Mouse (Mus musculus): Measurements from ENCODE around the gene Wdr34. TPM values are rescaled to one million over a fixed set of nuclear protein-coding genes. Genes with fewer than 3 reads are reported as not detected.

The Wdr34 gene
- polyA plus RNA-seq, 1 experiment from 2014 or later, result 37.4 TPM

DNA sequence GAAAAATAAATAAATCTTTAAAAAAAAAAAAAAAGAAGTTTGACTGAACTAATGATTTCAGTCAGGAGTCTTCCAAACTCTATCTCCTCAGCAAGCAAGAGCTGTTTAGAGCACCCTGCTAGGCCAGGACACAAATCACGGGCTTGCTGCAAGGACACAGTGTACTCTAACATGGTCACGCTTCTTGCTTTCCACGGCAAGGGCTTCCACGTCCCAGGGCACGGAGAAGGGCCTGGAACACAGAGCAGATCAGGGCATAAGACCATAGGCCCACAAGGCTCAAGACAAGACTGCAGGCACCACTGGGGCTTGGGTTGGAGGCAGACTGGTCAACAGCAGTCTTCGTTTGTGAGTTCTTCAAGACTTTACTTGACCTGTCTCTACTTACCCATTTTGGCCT lies 1.6 kb downstream of the Wdr34 start:
- H3K9ac ChIP-seq, result no peak overlapping the region
- WGBS, result 93% methylated on average over 6 of the region's 6 CpGs

DNA sequence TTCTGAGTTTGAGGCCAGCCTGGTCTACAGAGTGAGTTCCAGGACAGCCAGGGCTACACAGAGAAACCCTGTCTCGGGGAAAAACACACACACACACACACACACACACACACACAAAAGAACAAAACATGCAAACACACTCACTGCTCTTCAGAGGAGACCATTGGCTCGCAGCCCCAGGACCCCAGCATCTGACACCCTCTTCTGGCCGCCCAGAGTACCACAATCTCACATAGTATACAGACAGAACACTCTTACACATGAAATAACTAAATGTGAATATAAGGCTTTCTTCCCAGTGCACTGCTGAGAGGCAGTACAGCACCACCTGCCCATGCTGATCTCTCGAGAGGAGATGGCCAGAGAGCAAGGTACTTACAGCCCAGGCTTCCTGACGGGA lies 4.1 kb downstream of the Wdr34 start:
- H3K4me1 ChIP-seq, result peaks cover 4% of the 10 kb centered on the region; the same call in 1 of the 2 replicates
- no peak overlapping the region for H3K9ac ChIP-seq
- no peak for ATAC-seq (ENCODE audit: low FRiP score, low read depth)
- H3K36me3 ChIP-seq, result peaks cover 16% of the 10 kb centered on the region
- H3K9me3 ChIP-seq, result no peaks in the 10 kb centered on the region
- H3K4me3 ChIP-seq, result no peak overlapping the region
- no peaks in the 10 kb centered on the region for H3K27me3 ChIP-seq (replicated peaks)
- 89% methylated on average over 5 of the region's 5 CpGs for WGBS
- no peak overlapping the region for H3K4me2 ChIP-seq (replicated peaks)
- H3K27ac ChIP-seq, result no peak overlapping the region

More for the DNA sequence above, 1.6 kb downstream of the Wdr34 start:
- Histone ChIP-seq H3K4me2 (replicated peaks) (no peak overlapping the region), H3K27me3 (replicated peaks) (no peaks in the 10 kb centered on the region), H3K36me3 (peaks cover 16% of the 10 kb centered on the region), H3K4me1 (peaks cover 4% of the 10 kb centered on the region; the same call in 1 of the 2 replicates), H3K4me3 (no peak overlapping the region), H3K9me3 (no peaks in the 10 kb centered on the region), H3K27ac (no peak overlapping the region)
- ATAC-seq (ENCODE audit: low FRiP score, low read depth), result no peak

DNA sequence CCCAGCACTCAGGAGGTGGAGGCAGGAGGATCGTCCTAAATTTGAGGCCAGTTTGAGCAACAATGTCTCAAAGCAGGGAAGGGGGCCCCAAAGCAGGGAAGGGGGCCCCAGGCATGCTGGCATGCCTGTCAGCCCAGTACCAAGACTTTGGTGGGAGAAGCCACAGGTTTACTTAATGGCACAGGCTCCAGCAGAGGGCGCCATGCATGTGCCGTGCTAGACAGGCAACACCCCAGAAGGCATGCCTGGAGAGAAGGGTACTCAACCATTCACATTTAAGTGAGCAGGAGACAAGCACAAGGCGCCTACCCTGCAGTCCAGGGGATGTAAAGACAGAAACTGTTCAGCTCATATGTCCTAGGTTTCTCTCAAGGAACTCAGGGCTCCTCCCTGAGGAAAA lies 6.2 kb downstream of the Wdr34 start:
- ATAC-seq (ENCODE audit: low FRiP score, low read depth), result no peak
- Histone ChIP-seq H3K27ac (no peak overlapping the region), H3K4me1 (no peaks in the 10 kb centered on the region), H3K36me3 (peaks cover 16% of the 10 kb centered on the region), H3K4me2 (replicated peaks) (no peak overlapping the region), H3K4me3 (no peak overlapping the region), H3K27me3 (replicated peaks) (no peaks in the 10 kb centered on the region), H3K9ac (no peak overlapping the region), H3K9me3 (no peaks in the 10 kb centered on the region)
- WGBS, result 13% methylated on average over 4 of the region's 4 CpGs

DNA sequence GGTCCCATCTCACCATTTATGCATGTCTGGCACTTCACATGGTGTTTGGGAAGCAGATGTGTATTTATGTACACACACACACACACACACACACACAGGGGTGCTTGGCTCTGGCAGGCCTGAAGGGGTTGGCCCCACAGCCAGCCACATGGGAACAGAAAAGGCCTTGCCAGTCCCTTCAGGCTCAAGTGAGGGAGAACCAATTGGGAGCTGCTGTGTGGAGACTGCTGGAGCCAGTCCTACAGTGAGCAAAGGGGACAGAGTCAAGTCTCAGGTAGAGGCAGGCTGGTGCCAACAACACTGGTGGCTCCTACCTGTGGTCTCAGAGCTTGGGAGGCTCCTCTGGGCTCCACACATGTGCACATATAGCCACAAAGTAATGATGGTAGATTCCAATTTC lies 9.0 kb downstream of the Wdr34 start:
- Histone ChIP-seq H3K27me3 (replicated peaks) (no peaks in the 10 kb centered on the region), H3K9me3 (no peaks in the 10 kb centered on the region), H3K4me1 (no peaks in the 10 kb centered on the region), H3K27ac (no peak overlapping the region), H3K4me3 (no peak overlapping the region), H3K36me3 (peaks cover 14% of the 10 kb centered on the region; the same call in 1 of the 2 replicates), H3K9ac (no peak overlapping the region), H3K4me2 (replicated peaks) (no peak overlapping the region)
- ATAC-seq (ENCODE audit: low FRiP score, low read depth), result no peak

DNA sequence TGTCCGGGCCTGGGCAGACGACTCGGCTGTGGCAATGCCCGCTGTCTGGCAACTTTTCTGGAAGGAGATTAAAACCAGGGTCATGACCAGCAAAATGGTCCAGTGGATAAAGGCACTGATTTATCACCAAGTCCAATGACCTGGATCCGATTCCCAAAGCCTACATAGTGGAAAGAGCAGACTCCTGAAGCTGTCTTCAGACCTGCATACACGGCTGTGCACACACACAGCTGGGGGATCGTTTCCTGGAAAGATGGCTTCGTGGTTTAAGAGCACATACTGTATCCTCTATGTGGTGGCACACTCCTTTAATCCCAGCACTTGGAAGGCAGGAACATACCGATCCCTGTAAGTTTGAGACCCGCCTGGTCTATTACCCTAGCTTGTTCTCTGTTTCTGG lies 10.3 kb downstream of the Wdr34 start:
- 92% methylated on average over 10 of the region's 10 CpGs for WGBS
- no peak overlapping the region for H3K4me3 ChIP-seq
- H3K4me1 ChIP-seq, result no peaks in the 10 kb centered on the region
- no peak overlapping the region for H3K27ac ChIP-seq
- H3K9me3 ChIP-seq, result no peaks in the 10 kb centered on the region
- no peak overlapping the region for H3K9ac ChIP-seq
- H3K4me2 ChIP-seq (replicated peaks), result no peak overlapping the region
- H3K27me3 ChIP-seq (replicated peaks), result no peaks in the 10 kb centered on the region
- no peak for ATAC-seq (ENCODE audit: low FRiP score, low read depth)
- peaks cover 12% of the 10 kb centered on the region; the same call in 1 of the 2 replicates for H3K36me3 ChIP-seq

DNA sequence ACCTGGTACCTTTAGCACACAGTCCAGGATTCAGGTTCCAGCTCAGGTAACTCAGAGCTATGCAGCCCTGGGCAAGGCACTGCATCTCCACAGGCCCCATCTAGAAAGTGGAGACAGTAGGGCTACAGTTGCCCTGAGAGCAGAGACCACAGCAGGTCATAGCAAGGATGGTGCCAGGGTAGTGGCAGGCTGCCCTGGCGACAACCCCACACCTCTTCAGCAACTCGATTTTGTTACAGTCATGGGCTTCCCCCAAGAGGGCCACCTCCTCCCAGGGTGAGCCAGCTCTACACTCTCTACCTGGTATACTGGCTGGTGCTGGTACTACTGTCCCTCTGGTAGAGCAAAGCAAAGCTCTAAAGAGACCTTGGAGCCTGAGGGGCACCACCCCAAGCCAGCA lies 10.9 kb downstream of the Wdr34 start:
- H3K4me1 ChIP-seq, result no peaks in the 10 kb centered on the region
- no peaks in the 10 kb centered on the region for H3K9me3 ChIP-seq
- no peak overlapping the region for H3K9ac ChIP-seq
- H3K4me3 ChIP-seq, result no peak overlapping the region
- no peak overlapping the region for H3K4me2 ChIP-seq (replicated peaks)
- H3K27ac ChIP-seq, result no peak overlapping the region
- ATAC-seq (ENCODE audit: low FRiP score, low read depth), result no peak
- no peaks in the 10 kb centered on the region for H3K27me3 ChIP-seq (replicated peaks)
- H3K36me3 ChIP-seq, result peaks cover 16% of the 10 kb centered on the region
- 84% methylated on average over 2 of the region's 2 CpGs for WGBS

DNA sequence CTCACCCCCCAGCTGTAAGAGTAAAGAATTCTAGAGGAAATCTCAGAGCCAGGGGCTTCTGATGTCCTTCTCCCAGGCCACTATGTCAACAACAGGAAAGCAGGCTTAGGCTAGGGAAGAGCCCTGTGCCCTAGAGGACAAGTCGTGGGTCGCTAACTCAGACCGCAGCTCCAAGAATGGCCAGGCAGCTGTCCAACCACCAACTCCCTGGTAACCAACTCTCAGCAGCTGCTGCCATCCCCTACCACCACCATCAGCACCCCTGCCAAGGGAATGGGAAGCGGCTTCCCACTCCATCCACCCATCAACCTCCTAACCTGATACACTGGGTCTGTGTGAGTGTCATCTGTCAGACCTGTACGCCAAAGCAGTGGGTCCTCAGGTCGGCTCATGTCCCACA lies 15.7 kb downstream of the Wdr34 start:
- Histone ChIP-seq H3K4me3 (no peak overlapping the region), H3K9me3 (no peaks in the 10 kb centered on the region), H3K4me1 (no peaks in the 10 kb centered on the region), H3K4me2 (replicated peaks) (no peak overlapping the region), H3K27ac (no peak overlapping the region), H3K9ac (no peak overlapping the region), H3K27me3 (replicated peaks) (no peaks in the 10 kb centered on the region), H3K36me3 (peaks cover 64% of the 10 kb centered on the region)
- 86% methylated on average over 6 of the region's 6 CpGs for WGBS
- no peak for ATAC-seq (ENCODE audit: low FRiP score, low read depth)

DNA sequence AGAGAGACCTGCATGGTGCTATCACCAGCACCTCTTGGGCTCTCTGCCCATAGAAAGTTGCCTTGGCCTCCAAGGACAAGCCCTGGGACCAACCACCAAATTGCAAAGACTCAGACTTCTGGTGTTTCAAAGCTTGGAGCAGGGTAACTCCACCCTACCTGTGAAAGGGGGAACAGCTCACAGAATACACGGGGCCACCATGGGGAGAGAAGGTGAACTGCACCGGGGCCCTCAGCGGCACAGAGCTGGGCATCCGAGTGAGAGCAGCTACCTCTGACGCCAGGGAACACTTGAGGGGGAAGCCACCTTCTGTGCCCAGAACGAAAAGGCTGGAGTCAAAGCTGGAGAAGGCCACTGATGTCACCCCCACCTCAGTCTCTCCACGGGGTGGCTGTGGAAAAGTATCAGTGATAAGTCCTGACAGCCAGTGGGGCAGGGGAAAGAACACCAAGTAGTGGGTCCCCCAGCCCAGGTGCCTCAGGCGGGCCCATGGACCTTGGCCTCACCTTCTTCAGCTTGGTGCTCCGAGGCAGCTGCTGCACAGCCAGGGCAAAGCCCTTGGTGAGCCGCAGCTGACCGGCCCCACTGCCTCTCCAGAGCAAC lies 16.3 kb downstream of the Wdr34 start:
- Histone ChIP-seq H3K4me2 (replicated peaks) (no peak overlapping the region), H3K9ac (no peak overlapping the region), H3K27me3 (replicated peaks) (no peaks in the 10 kb centered on the region), H3K4me3 (no peak overlapping the region), H3K36me3 (peaks cover 70% of the 10 kb centered on the region), H3K4me1 (no peaks in the 10 kb centered on the region), H3K27ac (no peak overlapping the region), H3K9me3 (no peaks in the 10 kb centered on the region)
- WGBS, result 70% methylated on average over 11 of the region's 11 CpGs
- ATAC-seq (ENCODE audit: low FRiP score, low read depth), result no peak

DNA sequence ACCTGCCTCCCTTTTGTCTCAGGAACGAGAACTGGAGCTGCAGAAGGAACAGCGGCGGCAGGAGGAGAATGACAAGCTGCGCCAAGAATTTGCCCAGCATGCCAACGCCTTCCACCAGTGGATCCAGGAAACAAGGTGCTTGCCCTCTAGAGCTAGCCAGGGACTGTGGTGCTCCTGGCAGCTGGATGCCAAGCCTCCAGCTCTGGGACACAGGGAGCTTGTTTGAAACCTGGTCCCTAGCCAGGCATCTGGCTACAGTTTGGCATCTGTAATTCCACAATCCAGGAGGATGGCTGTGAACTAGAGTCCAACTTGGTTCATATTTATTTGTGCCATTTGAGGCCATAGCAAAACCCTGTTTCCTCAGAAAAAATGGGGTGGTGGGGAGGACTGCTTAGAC lies 21.7 kb downstream of the Wdr34 start:
- H3K9ac ChIP-seq, result no peak overlapping the region
- no peaks in the 10 kb centered on the region for H3K27me3 ChIP-seq (replicated peaks)
- H3K4me1 ChIP-seq, result no peaks in the 10 kb centered on the region
- WGBS, result 95% methylated on average over 5 of the region's 5 CpGs
- no peak overlapping the region for H3K4me3 ChIP-seq
- no peak overlapping the region for H3K4me2 ChIP-seq (replicated peaks)
- no peak for ATAC-seq (ENCODE audit: low FRiP score, low read depth)
- H3K36me3 ChIP-seq, result peaks cover 100% of the 10 kb centered on the region
- H3K27ac ChIP-seq, result no peak overlapping the region
- H3K9me3 ChIP-seq, result no peaks in the 10 kb centered on the region

DNA sequence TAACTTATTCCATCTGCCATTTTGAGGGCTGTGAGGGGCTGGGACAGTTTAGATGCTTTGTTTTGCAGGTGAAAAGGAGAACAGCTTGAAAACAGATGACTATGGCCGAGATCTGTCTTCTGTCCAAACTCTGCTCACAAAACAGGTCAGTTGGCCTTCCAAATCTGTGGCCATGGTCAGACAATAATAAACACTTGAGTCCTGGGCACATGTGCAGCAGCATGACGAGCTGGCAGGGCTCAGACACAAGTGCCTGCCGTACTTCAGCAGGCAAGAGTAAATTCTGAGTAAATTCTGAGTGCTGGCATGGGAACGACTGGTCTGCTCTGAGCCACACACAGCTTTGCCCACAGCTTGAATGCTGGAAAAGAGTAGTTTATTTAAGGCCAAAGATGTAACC lies 23.2 kb downstream of the Wdr34 start:
- WGBS, result 93% methylated on average over 4 of the region's 4 CpGs
- Histone ChIP-seq H3K4me3 (no peak overlapping the region), H3K4me1 (no peaks in the 10 kb centered on the region), H3K9me3 (no peaks in the 10 kb centered on the region), H3K9ac (no peak overlapping the region), H3K27me3 (replicated peaks) (no peaks in the 10 kb centered on the region), H3K4me2 (replicated peaks) (no peak overlapping the region), H3K27ac (no peak overlapping the region), H3K36me3 (peaks cover 98% of the 10 kb centered on the region)
- ATAC-seq (ENCODE audit: low FRiP score, low read depth), result no peak

DNA sequence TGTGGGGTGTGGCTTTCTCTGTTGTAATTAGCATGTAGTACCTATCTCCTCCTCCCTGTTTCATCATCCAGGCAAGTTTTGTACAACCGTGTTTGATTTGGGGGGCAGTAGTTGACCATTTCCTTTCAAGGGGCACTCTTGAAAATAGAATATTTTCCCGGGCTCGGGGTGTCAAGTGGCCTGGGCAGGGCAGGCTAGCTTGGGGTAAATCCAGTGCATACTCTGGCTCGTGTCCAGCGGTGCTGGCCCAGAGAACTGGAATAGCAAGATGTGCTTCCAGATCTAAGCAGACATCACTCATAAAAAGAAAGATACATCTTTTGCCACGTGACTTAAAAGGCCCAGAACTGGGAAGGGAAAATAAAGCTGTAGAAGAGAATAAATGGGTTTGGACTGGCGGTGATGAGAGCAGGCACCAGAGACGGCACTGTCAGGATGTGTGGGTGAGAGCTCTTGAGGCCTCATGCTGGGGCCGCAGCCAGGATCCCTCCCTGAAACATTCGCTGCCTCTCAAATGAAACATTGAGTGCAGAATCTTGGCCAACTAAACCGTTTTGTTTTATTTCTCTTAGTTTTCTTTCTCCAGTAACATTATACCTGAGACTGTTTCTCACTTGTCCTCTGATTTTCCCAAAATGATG lies 34.2 kb downstream of the Wdr34 start:
- no peaks in the 10 kb centered on the region for H3K9me3 ChIP-seq
- no peak for ATAC-seq (ENCODE audit: low FRiP score, low read depth)
- no peak overlapping the region for H3K27ac ChIP-seq

DNA sequence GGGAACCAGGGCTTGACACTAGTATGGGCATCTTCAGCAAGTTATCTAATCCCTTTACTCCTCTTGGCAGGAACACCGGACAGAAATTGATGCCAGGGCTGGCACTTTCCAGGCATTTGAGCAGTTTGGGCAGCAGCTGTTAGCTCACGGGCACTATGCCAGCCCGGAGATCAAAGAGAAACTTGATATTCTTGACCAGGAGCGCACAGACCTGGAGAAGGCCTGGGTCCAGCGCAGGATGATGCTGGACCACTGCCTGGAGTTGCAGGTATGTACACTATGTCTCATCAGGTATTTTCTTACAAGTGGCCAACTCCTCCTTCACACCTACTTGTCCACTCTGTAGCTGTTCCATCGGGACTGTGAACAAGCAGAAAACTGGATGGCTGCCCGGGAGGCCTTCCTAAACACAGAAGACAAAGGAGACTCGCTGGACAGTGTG lies 37.8 kb downstream of the Wdr34 start:
- H3K27me3 ChIP-seq (replicated peaks), result no peaks in the 10 kb centered on the region
- H3K36me3 ChIP-seq, result peaks cover 98% of the 10 kb centered on the region
- 97% methylated on average over 8 of the region's 8 CpGs for WGBS
- H3K4me1 ChIP-seq, result no peaks in the 10 kb centered on the region
- H3K9me3 ChIP-seq, result no peaks in the 10 kb centered on the region
- H3K4me2 ChIP-seq (replicated peaks), result no peak overlapping the region
- H3K27ac ChIP-seq, result no peak overlapping the region
- no peak for ATAC-seq (ENCODE audit: low FRiP score, low read depth)
- no peak overlapping the region for H3K9ac ChIP-seq
- H3K4me3 ChIP-seq, result no peak overlapping the region

More for the DNA sequence above, 34.2 kb downstream of the Wdr34 start:
- Histone ChIP-seq H3K4me1 (no peaks in the 10 kb centered on the region), H3K9ac (no peak overlapping the region), H3K36me3 (peaks cover 98% of the 10 kb centered on the region), H3K27me3 (replicated peaks) (no peaks in the 10 kb centered on the region), H3K4me3 (no peak overlapping the region), H3K4me2 (replicated peaks) (no peak overlapping the region)
- WGBS, result 94% methylated on average over 11 of the region's 11 CpGs

DNA sequence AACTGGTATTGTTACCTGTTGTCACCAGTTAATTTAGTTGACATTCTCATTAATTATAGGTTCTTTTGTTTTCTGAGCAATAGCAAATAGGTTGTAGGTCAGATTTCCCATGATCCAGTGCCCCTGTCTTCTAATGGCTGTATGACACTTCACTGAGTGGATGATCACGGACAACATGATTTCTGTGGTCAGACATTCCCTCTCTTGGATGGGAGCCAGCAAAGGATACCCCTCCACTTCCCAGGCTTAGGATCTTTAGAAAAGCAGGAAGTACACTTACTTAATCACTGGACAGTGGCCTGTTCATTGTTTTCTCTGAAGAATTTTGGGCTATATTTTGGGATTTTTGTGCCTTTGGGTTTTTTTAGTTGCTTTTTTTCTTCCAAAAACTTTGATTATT lies 39.6 kb downstream of the Wdr34 start:
- H3K9me3 ChIP-seq, result no peaks in the 10 kb centered on the region
- no peaks in the 10 kb centered on the region for H3K27me3 ChIP-seq (replicated peaks)
- no peak overlapping the region for H3K27ac ChIP-seq
- H3K36me3 ChIP-seq, result peaks cover 97% of the 10 kb centered on the region
- ATAC-seq (ENCODE audit: low FRiP score, low read depth), result no peak
- H3K4me3 ChIP-seq, result no peak overlapping the region
- 85% methylated on average over 1 of the region's 1 CpGs for WGBS
- no peaks in the 10 kb centered on the region for H3K4me1 ChIP-seq
- H3K4me2 ChIP-seq (replicated peaks), result no peak overlapping the region
- no peak overlapping the region for H3K9ac ChIP-seq

Measured in neural tube, embryonic 12.5 days (tissue).